Comparison of ENCODE assay signal across 8 mouse cellular contexts in genomic region chr19:46518352-46518787, GRCm38 (mm10). TPM values are rescaled to one million over a fixed set of nuclear protein-coding genes. Genes with fewer than 3 reads are reported as not detected.
DNase-seq lines count a peak whose midpoint lies in the region; ATAC-seq and TF ChIP-seq lines count a peak whose summit lies in the region.

No protein-coding gene starts in this region.

- TF ChIP-seq EP300 in stomach, postnatal 0 days (optimal IDR thresholded peaks at IDR 0.05) = no peak

- intact Hi-C loops in left cerebral cortex, adult 2 months (cut with DNase I) = no loop called here

- peak overlapping the region; percentile 43 for H3K4me2 ChIP-seq in hindbrain, embryonic 16.5 days (ENCODE audit: low read length)
- peak overlapping the region; percentile 55 for H3K4me2 ChIP-seq in stomach, postnatal 0 days (replicated peaks; ENCODE audit: low read depth)

- peaks cover 54% of the 10 kb centered on the region for H3K4me1 ChIP-seq in forebrain, embryonic 10.5 days
- H3K4me1 ChIP-seq in hindbrain, embryonic 16.5 days (ENCODE audit: control insufficient read depth, insufficient read depth, low read depth, low read length) = peaks cover 18% of the 10 kb centered on the region
- H3K4me1 ChIP-seq in stomach, postnatal 0 days (replicated peaks; ENCODE audit: control insufficient read depth, insufficient read depth) = peaks cover 6% of the 10 kb centered on the region

- no peaks in the 10 kb centered on the region for H3K27me3 ChIP-seq in forebrain, embryonic 10.5 days (ENCODE audit: poor library complexity, severe bottlenecking)
- no peaks in the 10 kb centered on the region for H3K27me3 ChIP-seq in hindbrain, embryonic 16.5 days (replicated peaks; ENCODE audit: control insufficient read depth, insufficient read depth, low read length)
- no peaks in the 10 kb centered on the region for H3K27me3 ChIP-seq in stomach, postnatal 0 days (ENCODE audit: control insufficient read depth, insufficient read depth, low read length)

- DNase-seq in left cerebral cortex, adult 2 months (ENCODE audit: extremely low spot score in 1 of 2, low spot score in 2 of 2) = no peak
- no peak for DNase-seq in left cerebral cortex, adult 11 months (ENCODE audit: low spot score)
- DNase-seq in forebrain, embryonic 10.5 days (ENCODE audit: extremely low spot score, low spot score) = peak; percentile 47
- peak; percentile 67 for DNase-seq in lung, postnatal 14 days
- DNase-seq in stomach, postnatal 0 days (ENCODE audit: low spot score) = peak; percentile 69
- no peak for DNase-seq in MN1 (ENCODE audit: low spot score)

- no peak for TF ChIP-seq CTCF in left cerebral cortex, adult 2 months (IDR thresholded peaks at IDR 0.05)
- no peak for TF ChIP-seq CTCF in stomach, postnatal 0 days (IDR thresholded peaks at IDR 0.05; ENCODE audit: low read depth)

- peaks cover 40% of the 10 kb centered on the region for H3K36me3 ChIP-seq in forebrain, embryonic 10.5 days (replicated peaks)
- H3K36me3 ChIP-seq in hindbrain, embryonic 16.5 days (ENCODE audit: control insufficient read depth, insufficient read depth, low read length) = peaks cover 26% of the 10 kb centered on the region
- H3K36me3 ChIP-seq in stomach, postnatal 0 days (ENCODE audit: control insufficient read depth, insufficient read depth, low read length) = peaks cover 19% of the 10 kb centered on the region

- peak overlapping the region; percentile 48 for H3K9ac ChIP-seq in hindbrain, embryonic 16.5 days (ENCODE audit: low read depth, low read length)
- peak overlapping the region; percentile 52 for H3K9ac ChIP-seq in stomach, postnatal 0 days (ENCODE audit: low read length)

- ATAC-seq in hindbrain, embryonic 16.5 days = peak; percentile 38; the same call in 1 of the 2 replicates
- ATAC-seq in stomach, postnatal 0 days (ENCODE audit: low FRiP score, low TSS enrichment) = peak; percentile 63
- ATAC-seq in frontal cortex, adult (ENCODE audit: low TSS enrichment) = no peak

- no peaks in the 10 kb centered on the region for H3K9me3 ChIP-seq in forebrain, embryonic 10.5 days
- H3K9me3 ChIP-seq in hindbrain, embryonic 16.5 days (ENCODE audit: control insufficient read depth, low read length) = no peaks in the 10 kb centered on the region
- H3K9me3 ChIP-seq in stomach, postnatal 0 days (ENCODE audit: control insufficient read depth, low read length) = no peaks in the 10 kb centered on the region

- peak overlapping the region; percentile 36; the same call in 1 of the 2 replicates for H3K27ac ChIP-seq in left cerebral cortex, adult 2 months
- peak overlapping the region; percentile 85 for H3K27ac ChIP-seq in forebrain, embryonic 10.5 days
- H3K27ac ChIP-seq in hindbrain, embryonic 16.5 days (ENCODE audit: low read depth, low read length) = 0 out of 2 replicates have a peak overlapping the region, but pooled peaks have one; percentile 34
- H3K27ac ChIP-seq in stomach, postnatal 0 days (replicated peaks) = peak overlapping the region; percentile 69

- 2% methylated on average over 13 of the region's 13 CpGs for WGBS in forebrain, embryonic 10.5 days
- under 1% methylated on average over 13 of the region's 13 CpGs for whole genome bisulfite sequencing in hindbrain, embryonic 16.5 days
- 4% methylated on average over 12 of the region's 13 CpGs for WGBS in stomach, postnatal 0 days

- H3K4me3 ChIP-seq in left cerebral cortex, adult 2 months = no peak overlapping the region
- H3K4me3 ChIP-seq in forebrain, embryonic 10.5 days = peak overlapping the region; percentile 41
- H3K4me3 ChIP-seq in hindbrain, embryonic 16.5 days (ENCODE audit: low read length) = 0 out of 2 replicates have a peak overlapping the region, but pooled peaks have one; percentile 11
- peak overlapping the region; percentile 18; the same call in 1 of the 2 replicates for H3K4me3 ChIP-seq in stomach, postnatal 0 days (ENCODE audit: low read depth, low read length)

RNA-seq across cellular contexts. Expression of gene Trim8, which starts 16.9 kb away (rescaled TPM):
- total RNA-seq in left cerebral cortex, adult 2 months (2021) = 100 to 1,000 TPM; 114 to 121 TPM
- 16.6 and 19.3 TPM in 2 replicates for polyA plus RNA-seq in forebrain, embryonic 10.5 days (2016; fragmentation: Nextera tagmentation; extraction: Ambion mirVana)
- 23.4 and 27.6 TPM in 2 replicates for polyA plus RNA-seq in hindbrain, embryonic 16.5 days (2015; fragmentation: Nextera tagmentation; extraction: Ambion mirVana)
- polyA plus RNA-seq in stomach, postnatal 0 days (2015; fragmentation: Nextera tagmentation; extraction: Ambion mirVana) = 15.1 and 16.4 TPM in 2 replicates

RNA-seq across cellular contexts. Expression of gene Arl3, which starts 54.6 kb away (rescaled TPM):
- 100 to 1,000 TPM; 120 to 129 TPM for total RNA-seq in left cerebral cortex, adult 2 months (2021)
- 196 and 201 TPM in 2 replicates for polyA plus RNA-seq in forebrain, embryonic 10.5 days (2016; fragmentation: Nextera tagmentation; extraction: Ambion mirVana)
- polyA plus RNA-seq in hindbrain, embryonic 16.5 days (2015; fragmentation: Nextera tagmentation; extraction: Ambion mirVana) = 211 and 247 TPM in 2 replicates
- polyA plus RNA-seq in stomach, postnatal 0 days (2015; fragmentation: Nextera tagmentation; extraction: Ambion mirVana) = 39.6 and 41.6 TPM in 2 replicates

RNA-seq across cellular contexts. Expression of gene Sfxn2, which starts 54.8 kb away (rescaled TPM):
- total RNA-seq in left cerebral cortex, adult 2 months (2021) = 1 to 10 TPM; 4.6 to 7.4 TPM
- polyA plus RNA-seq in forebrain, embryonic 10.5 days (2016; fragmentation: Nextera tagmentation; extraction: Ambion mirVana) = 16.6 and 17.9 TPM in 2 replicates
- polyA plus RNA-seq in hindbrain, embryonic 16.5 days (2015; fragmentation: Nextera tagmentation; extraction: Ambion mirVana) = 9.9 and 10.5 TPM in 2 replicates
- polyA plus RNA-seq in stomach, postnatal 0 days (2015; fragmentation: Nextera tagmentation; extraction: Ambion mirVana) = 9.4 and 10.0 TPM in 2 replicates

Comparison
In these comparisons a context has a peak if more than half of its experiments do, and no peak if none do; other contexts are left out.
1. DNase-seq: peak in forebrain, embryonic 10.5 days (single experiment), lung, postnatal 14 days (single experiment) and stomach, postnatal 0 days (single experiment); none in left cerebral cortex, adult 2 months (0 of 2), left cerebral cortex, adult 11 months (single experiment) and MN1 (single experiment).
2. H3K27ac ChIP-seq: peak in every context shown above with its lines; median percentile 85 in forebrain, embryonic 10.5 days; 69 in stomach, postnatal 0 days; 36 in left cerebral cortex, adult 2 months; 34 in hindbrain, embryonic 16.5 days.